In the genomic region with DNA sequence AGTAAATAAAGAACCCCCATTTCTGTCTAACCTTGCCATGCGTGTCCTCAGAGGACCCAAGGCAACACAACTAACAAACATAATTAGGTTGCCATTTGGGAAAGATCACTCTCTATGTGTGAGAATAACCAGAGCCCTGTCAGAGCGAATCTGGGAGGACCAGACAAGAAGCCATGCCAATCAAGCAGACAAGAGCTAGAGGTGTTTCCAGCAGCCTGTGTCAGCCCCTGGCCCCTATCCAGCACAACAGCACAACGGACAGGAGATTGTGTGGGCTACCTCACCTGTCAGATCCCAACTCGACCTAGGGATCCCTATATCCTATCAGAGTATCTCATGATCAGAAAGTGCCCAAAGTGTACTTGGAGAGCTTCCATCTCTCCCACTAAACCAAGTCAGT, we compare ENCODE assay signal across 26 mouse cellular contexts.
A peak's percentile ranks its signal among the peaks of the same experiment; 100 is the strongest.
DNase-seq lines count a peak whose midpoint lies in the region; ATAC-seq lines count a peak whose summit lies in the region.
"Had no signal": no experiment of that assay in that cellular context is flagged by ENCODE, and none has a peak within 500 bp of the region (broad histone marks: within the 10 kb centered on the region; RNA-seq: fewer than 3 reads in every experiment).

No protein-coding gene starts in this region.

- no peaks in the 10 kb centered on the region for H3K36me3 ChIP-seq in heart, embryonic 15.5 days
- H3K36me3 ChIP-seq in limb, embryonic 10.5 days, result no peaks in the 10 kb centered on the region
- H3K36me3 ChIP-seq: forebrain, embryonic 15.5 days; limb, embryonic 12.5 days; liver, embryonic 15.5 days; lung, embryonic 15.5 days had no signal

- intact Hi-C loops in heart, postnatal 25 days (cut with DNase I), result no loop called here

- no peak overlapping the region for H3K9ac ChIP-seq in heart, embryonic 15.5 days
- H3K9ac ChIP-seq: forebrain, embryonic 15.5 days; limb, embryonic 12.5 days; liver, embryonic 15.5 days; lung, embryonic 15.5 days had no signal

- H3K4me1 ChIP-seq in heart, embryonic 15.5 days (replicated peaks), result peaks cover 7% of the 10 kb centered on the region
- 0 out of 2 replicates have a peak, but pooled peaks cover 9% of the 10 kb centered on the region for H3K4me1 ChIP-seq in limb, embryonic 10.5 days
- H3K4me1 ChIP-seq: forebrain, embryonic 15.5 days; liver, embryonic 15.5 days had no signal

- peak; percentile 72 to 76 for DNase-seq in heart, adult 18-20 months
- DNase-seq in heart, adult 9 months (ENCODE audit: low spot score in 2 of 2), result peak; percentile 49 to 71
- peak; percentile 14 for DNase-seq in heart, postnatal 25 days (ENCODE audit: low spot score)
- no peak for DNase-seq in Muller cell, postnatal 12 days (ENCODE audit: inconsistent ontology term)
- no peak for DNase-seq in limb, embryonic 10.5 days (ENCODE audit: low spot score)
- no peak for DNase-seq in thymus, postnatal 14 days
- DNase-seq: adrenal gland, postnatal 14 days; cerebellum, adult 11 months; cerebellum, adult 9-10 months; cerebellum, postnatal 36 days; gastrocnemius, adult 2 months; gastrocnemius, postnatal 36 days; kidney, adult 8-10 months; layer of hippocampus, adult 9-11 months; spleen, adult 18-20 months; thymus, postnatal 4 days had no signal

- no peaks in the 10 kb centered on the region for H3K27me3 ChIP-seq in heart, embryonic 15.5 days
- no peaks in the 10 kb centered on the region for H3K27me3 ChIP-seq in limb, embryonic 10.5 days (ENCODE audit: low read depth, poor library complexity, severe bottlenecking)
- H3K27me3 ChIP-seq: forebrain, embryonic 15.5 days; limb, embryonic 12.5 days; liver, embryonic 15.5 days; lung, embryonic 15.5 days had no signal

- no peaks in the 10 kb centered on the region for H3K9me3 ChIP-seq in heart, embryonic 15.5 days (replicated peaks)
- no peaks in the 10 kb centered on the region for H3K9me3 ChIP-seq in limb, embryonic 10.5 days (replicated peaks)
- H3K9me3 ChIP-seq: forebrain, embryonic 15.5 days; limb, embryonic 12.5 days; liver, embryonic 15.5 days; lung, embryonic 15.5 days had no signal

- peak overlapping the region; percentile 57; the same call in 1 of the 2 replicates for H3K27ac ChIP-seq in heart, embryonic 15.5 days
- no peak overlapping the region for H3K27ac ChIP-seq in limb, embryonic 10.5 days
- H3K27ac ChIP-seq: forebrain, embryonic 15.5 days; gastrocnemius, adult 2 months; kidney, postnatal 0 days; limb, embryonic 12.5 days; liver, embryonic 15.5 days; lung, embryonic 15.5 days had no signal

- peak; percentile 70; the same call in 1 of the 2 replicates for ATAC-seq in heart, embryonic 15.5 days (replicated peaks; ENCODE audit: insufficient number of reproducible peaks, insufficient read depth, low FRiP score, low read depth)
- ATAC-seq: forebrain, embryonic 15.5 days; hindbrain, embryonic 16.5 days; intestine, embryonic 16.5 days; midbrain, embryonic 16.5 days had no signal

- no peak overlapping the region for H3K4me3 ChIP-seq in heart, embryonic 15.5 days
- no peak overlapping the region for H3K4me3 ChIP-seq in limb, embryonic 10.5 days
- H3K4me3 ChIP-seq: forebrain, embryonic 15.5 days; gastrocnemius, adult 2 months; limb, embryonic 12.5 days; liver, embryonic 15.5 days; lung, embryonic 15.5 days had no signal

- no peak overlapping the region for H3K4me2 ChIP-seq in heart, embryonic 15.5 days
- H3K4me2 ChIP-seq: forebrain, embryonic 15.5 days; limb, embryonic 12.5 days; liver, embryonic 15.5 days; lung, embryonic 15.5 days; midbrain, embryonic 11.5 days had no signal

- WGBS in heart, embryonic 15.5 days, result 26% methylated on average over 4 of the region's 4 CpGs
- WGBS in limb, embryonic 10.5 days, result 71% methylated on average over 4 of the region's 4 CpGs

Comparison
In these comparisons a context has a peak if more than half of its experiments do, and no peak if none do; other contexts are left out.
1. DNase-seq: peak in heart, adult 18-20 months (2 of 2), heart, adult 9 months (2 of 2) and heart, postnatal 25 days (single experiment); none in Muller cell, postnatal 12 days (single experiment), limb, embryonic 10.5 days (single experiment) and thymus, postnatal 14 days (single experiment).